Mouse (Mus musculus): ENCODE measurements at regions not wholly inside any gene's neighbourhood (a gene's known extent, or its start where the extent isn't known, plus 50 kb on each side); places are given as distances from the start of the nearest gene placed in this dataset.

- no peak for DNase-seq
Observed at GRCm38 (mm10) chr13:19523686-19524085, 96.0 kb downstream of the Epdr1 start.

DNA sequence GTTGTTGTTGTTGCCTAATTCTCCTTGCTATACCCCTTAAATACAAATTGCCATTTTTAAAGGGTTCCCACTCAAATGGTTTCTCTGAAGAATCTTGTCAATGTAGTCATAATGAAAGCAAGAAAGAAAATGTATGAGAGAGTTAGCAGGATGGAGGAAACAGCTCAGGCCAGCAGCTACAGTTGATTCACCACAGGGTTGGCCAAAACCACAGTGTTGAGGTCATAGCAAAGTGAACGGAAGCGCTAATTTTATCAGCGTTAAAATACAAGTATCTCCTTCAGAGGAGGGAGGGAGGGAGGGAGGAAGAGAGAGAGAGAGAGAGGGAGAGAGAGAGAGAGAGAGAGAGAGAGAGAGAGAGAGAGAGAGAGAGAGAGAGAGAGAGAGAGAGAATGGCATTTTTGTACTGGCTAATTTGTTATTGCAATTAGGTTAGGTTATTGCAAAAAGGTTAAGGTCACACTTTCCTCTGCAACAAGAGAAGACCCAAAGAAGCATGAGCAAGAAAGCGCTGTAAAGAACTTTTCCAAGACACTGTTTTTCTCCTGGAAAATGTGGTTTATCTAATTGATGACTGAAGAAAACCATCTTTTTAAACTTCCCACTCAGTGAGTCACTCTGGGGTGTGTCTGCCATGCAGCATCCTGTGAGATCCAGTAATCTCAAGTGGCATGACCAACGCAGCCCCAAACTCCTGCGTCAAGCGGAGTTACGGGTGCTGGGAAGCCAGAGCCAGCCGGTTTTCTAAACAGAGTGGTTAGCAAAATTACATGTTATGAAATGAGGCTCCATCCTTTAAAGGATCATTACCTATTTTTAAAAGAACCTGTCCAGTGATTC, 101.6 kb downstream of the Epdr1 start:
- DNase-seq: peak; percentile 4

GRCm38 (mm10) chr13:19514844-19515555, 104.7 kb downstream of the Epdr1 start:
- DNase-seq: no peak

DNA sequence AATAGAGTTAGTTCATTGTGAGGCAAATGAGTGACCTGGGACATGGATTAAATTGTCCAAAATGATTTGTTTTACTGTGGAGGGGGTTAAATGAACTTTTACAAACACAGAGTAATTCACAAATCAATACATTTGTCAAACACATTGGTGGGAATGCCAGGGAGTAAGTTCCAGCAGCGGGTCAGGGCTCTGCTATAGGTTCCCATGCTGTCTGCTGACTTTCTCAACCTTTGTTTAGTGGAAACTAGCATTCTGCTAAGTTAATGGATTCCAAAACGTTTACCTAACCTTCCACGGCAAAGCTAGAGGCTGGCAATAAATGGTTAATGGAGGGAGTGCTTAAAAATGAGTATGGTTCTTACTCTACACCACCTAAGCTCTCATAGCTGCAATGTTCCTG, 110.9 kb upstream of the Stard3nl start:
- DNase-seq: no peak

- no peak for DNase-seq
Observed at GRCm38 (mm10) chr13:19504241-19504640, 108.6 kb upstream of the Stard3nl start.

- DNase-seq: no peak
Observed at GRCm38 (mm10) chr13:19482198-19482597, 86.6 kb upstream of the Stard3nl start.

DNA sequence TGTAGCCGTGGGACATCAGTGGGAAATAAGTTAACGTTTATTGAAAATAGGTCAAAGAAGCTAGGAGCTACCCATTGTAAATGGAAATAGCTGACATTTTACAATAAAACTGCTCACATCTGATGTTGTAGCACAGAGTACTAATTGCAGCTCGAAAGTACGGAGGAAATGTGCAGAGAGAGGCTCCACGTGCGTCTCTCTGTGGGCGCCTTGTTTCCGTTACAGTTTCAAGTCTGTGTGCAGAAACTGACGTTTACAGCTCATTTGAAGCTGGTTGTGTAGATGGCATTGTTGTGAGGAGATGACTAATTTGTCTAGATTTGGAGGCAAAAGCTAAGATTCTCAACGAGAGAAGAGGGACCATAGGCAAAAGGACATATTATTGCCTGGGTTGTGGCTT, 78.4 kb upstream of the Stard3nl start:
- DNase-seq: no peak

GRCm38 (mm10) chr13:19470729-19471128, 75.1 kb upstream of the Stard3nl start:
- DNase-seq: no peak

DNA sequence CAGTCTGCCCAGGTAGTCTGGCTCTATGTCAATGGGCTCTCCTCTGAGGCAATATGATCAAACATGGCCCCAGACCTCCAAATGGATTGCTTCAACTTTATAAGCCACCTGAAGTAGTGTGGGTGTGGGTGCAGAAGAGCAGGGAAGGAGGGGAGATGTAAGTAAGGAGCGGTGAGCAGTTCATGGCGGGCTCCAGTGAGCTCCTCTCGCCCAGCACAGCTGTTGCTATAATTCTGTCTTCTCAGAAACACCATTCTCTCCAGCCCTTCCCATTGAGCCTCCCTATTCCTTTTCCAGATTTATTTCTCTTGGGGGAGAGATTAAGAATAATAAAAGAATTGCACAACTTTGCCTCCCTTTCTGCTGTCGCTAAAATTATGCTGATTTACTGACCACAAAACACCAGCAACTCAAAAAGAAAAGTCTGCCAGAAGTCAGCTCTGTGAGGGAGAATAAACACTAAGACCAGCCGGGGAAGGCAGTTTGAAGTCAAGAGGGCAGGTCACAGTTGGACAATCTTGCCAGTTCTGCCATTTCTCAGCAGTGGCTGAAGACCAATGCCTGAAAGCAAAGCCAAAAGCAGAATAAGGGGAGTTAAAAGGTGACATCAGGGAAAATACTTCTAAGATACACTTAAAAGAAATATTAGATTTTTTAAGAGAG, 71.3 kb upstream of the Stard3nl start:
- DNase-seq: peak; percentile 48

DNA sequence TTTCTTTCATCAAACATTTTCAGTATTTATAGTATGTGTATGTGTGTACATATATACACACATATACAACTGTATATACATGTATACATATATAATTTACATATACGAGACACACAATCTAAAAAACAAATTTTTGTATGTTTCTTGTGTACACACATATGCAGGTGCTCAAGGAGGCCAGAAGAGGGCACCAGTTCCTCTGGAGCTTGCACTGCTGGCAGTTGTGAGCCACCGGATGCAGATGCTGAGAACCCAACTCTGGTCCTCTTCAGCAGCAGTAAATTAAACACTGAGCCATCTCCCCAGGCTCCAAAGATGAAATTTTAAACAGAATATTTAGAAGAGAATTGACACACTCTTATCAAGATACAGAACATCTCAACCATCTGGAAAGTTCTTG, 67.4 kb upstream of the Stard3nl start:
- DNase-seq: no peak

DNA sequence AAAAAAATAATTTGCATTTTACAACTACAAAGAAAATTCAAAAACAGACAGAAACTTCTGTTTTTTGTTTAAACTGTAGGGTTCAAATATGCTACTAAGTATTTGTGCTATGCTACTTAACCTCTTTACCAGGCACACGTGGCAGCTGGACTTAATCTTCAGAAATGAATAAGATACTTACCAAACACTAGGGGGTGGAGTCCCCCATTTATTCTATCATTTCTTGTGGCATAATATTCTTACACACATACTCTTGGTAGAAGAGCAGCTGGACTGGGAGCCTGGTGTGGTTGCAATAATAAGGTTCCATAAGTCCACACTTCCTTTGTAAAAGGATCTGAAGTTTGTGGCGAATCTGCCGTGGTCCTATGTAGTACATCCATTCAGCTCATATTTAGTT, 53.8 kb upstream of the Stard3nl start:
- DNase-seq: no peak
